Mouse (Mus musculus): ENCODE results near the gene Grrp1. TPM values are rescaled to one million over a fixed set of nuclear protein-coding genes. Genes with fewer than 3 reads are reported as not detected.
"Not testable (repeated sequence)": the region's sequence is repeated elsewhere in the genome, so short reads cannot be mapped to it uniquely, and the experiment has no call there.

Grrp1 gene
- 10.4 and 11.3 TPM in 2 replicates for polyA plus RNA-seq (2015; fragmentation: Nextera tagmentation; extraction: Ambion mirVana)

DNA sequence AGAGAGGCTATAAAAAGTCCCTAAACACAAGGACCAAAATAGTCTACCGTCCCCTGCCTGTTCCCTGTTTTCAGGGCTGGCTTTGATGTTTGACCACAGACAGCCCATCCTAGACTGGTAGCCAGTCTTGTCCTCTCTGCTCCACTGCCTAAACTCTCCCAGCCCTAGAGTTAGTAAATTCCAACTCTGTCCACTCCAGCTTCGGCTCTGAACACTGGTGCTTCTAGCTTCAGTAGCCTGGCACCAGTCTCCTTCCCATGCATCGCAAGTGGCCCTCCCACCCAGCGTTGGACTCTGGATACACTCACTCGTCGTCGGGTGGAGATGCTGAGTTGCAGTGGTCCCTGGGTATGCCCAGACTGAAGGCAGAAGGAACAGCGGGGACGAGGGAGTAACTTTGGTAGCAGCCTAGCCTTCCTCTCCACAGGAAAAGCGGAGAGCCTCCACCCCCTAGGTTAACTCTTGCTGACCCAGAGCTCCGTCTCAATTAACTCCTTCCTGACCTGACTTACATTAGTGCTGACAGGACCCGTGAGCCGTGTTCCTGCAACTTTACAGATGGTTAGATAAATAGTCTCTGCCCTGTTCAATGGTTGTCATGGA lies at the start of gene Grrp1:
Gene Grrp1 (minus strand): TSS at position 385 of the 603 bp plus-strand sequence.
- 2% methylated on average over 13 of the region's 13 CpGs for WGBS
- peak within 1 kb of the TSS; percentile 83 for H3K4me2 ChIP-seq
- no peaks in the 10 kb centered on the region for H3K36me3 ChIP-seq
- H3K4me1 ChIP-seq (replicated peaks), result peaks cover 81% of the 10 kb centered on the region
- H3K9ac ChIP-seq, result peak within 1 kb of the TSS; percentile 50
- peak within 1 kb of the TSS; percentile 23; the same call in 1 of the 2 replicates for H3K27ac ChIP-seq (replicated peaks)
- H3K9me3 ChIP-seq, result no peaks in the 10 kb centered on the region
- H3K27me3 ChIP-seq, result peaks cover 70% of the 10 kb centered on the region
- no peak for ATAC-seq (ENCODE audit: low read depth)
- H3K4me3 ChIP-seq, result peak within 1 kb of the TSS; percentile 57

DNA sequence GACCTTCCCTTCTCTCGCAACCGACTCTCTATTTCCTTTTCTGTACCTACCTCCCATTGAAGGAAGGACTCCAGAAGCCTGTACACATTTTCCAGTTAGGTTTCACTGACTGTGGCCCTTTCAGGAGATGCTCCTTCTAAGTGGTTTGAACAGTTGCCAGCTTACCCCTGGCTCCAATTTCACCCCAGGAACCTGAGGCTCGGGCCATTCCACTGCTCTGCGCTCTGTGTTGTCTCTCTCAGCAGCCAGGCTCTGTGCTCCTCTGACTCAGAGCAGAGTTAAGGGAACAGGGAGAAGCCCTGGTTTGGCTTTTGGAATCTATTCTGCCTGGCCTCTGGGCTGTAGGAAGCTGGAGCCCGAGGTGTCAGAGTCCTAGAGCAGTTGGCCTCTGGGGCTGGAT lies 48.2 kb upstream of the Grrp1 start:
- Histone ChIP-seq H3K4me2 (no peak overlapping the region), H3K4me1 (replicated peaks) (peaks cover under 1% of the 10 kb centered on the region; the same call in 1 of the 2 replicates), H3K36me3 (no peaks in the 10 kb centered on the region), H3K4me3 (no peak overlapping the region), H3K27ac (replicated peaks) (no peak overlapping the region), H3K9ac (no peak overlapping the region), H3K27me3 (no peaks in the 10 kb centered on the region), H3K9me3 (no peaks in the 10 kb centered on the region)
- ATAC-seq (ENCODE audit: low read depth), result no peak
- 88% methylated on average over 5 of the region's 5 CpGs for WGBS

DNA sequence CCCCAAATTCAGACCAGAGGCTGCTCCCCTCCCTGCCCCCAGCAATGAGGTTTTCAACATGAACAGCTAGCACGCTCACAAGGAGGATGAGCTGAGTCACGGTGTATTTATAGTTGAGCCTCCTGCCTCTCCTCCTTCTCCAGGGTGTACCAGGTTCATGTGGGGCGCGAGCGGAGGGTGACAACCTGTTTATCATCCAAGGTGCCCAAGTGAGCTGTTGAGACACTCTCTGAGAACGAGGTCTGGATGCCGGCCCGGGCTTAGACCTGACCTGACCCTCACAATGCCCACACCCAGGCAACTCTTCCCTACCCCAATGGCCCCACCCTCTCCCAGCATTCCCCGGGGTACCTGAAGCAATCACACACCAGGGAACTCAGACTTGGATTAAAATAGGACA lies 46.4 kb upstream of the Grrp1 start:
- Histone ChIP-seq H3K27ac (replicated peaks) (no peak overlapping the region), H3K4me2 (no peak overlapping the region), H3K27me3 (no peaks in the 10 kb centered on the region), H3K4me1 (replicated peaks) (no peaks in the 10 kb centered on the region), H3K4me3 (no peak overlapping the region), H3K9me3 (no peaks in the 10 kb centered on the region), H3K36me3 (no peaks in the 10 kb centered on the region), H3K9ac (no peak overlapping the region)
- 84% methylated on average over 9 of the region's 9 CpGs for WGBS
- no peak for ATAC-seq (ENCODE audit: low read depth)

DNA sequence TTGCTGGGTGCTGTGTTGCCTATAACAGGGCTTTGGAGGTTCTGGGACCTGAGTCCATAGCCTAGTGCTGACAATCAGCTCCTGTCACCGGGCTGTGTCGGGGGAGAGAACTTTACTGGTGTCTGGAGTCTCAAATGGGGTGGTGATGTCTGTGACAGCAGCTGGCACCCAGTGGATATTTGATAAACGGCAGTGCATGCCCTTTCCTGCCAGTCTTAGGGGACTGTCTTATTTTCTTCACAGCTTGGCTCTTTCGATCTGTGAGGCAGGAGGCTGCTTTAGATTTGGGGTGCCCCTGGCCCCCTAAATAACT lies 45.5 kb upstream of the Grrp1 start:
- ATAC-seq (ENCODE audit: low read depth), result no peak
- H3K36me3 ChIP-seq, result no peaks in the 10 kb centered on the region
- 69% methylated on average over 4 of the region's 4 CpGs for WGBS

DNA sequence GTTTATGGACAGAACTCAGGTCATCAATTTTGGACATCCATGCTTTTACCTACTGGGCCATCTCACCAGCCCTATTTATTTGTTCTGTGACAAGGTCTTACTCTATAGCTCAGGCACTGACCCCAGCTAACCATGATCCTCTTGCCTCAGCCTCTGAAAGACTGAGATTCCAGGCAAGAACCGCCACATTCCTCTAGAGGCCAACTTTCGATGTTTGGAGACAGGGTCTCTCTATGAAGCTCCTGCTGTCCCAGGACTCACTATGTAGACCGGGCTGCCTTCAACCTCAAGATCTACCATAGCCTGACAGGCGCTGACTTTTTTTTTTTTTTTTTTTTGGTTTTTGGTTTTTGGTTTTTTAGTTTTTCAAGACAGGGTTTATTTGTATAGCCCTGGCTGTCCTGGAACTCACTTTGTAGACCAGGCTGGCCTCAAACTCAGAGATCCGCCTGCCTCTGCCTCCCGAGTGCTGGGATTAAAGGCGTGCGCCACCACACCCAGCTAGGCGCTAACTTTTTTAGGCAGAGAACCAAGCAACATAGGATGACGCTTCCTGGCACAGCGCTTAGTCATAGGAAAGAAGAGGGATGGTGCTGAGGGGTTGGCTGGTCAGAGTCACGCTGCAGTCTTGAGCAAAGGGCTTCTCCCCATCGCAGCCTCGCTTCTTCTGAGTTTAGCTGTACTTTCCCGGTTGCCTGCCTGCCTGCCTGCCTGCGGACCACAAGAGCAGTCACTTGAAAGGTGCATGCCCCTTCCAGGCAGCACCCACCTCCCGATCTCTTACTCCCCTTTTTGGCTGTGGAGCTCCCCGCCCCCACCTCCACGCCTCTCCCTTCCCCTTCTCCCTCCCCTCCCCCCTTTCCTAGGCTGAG lies 45.0 kb upstream of the Grrp1 start:
- H3K4me1 ChIP-seq (replicated peaks), result no peaks in the 10 kb centered on the region
- H3K4me3 ChIP-seq, result no peak overlapping the region
- no peak overlapping the region for H3K27ac ChIP-seq (replicated peaks)
- no peak overlapping the region for H3K4me2 ChIP-seq
- ATAC-seq (ENCODE audit: low read depth), result no peak
- no peaks in the 10 kb centered on the region for H3K9me3 ChIP-seq
- no peaks in the 10 kb centered on the region for H3K36me3 ChIP-seq
- no peak overlapping the region for H3K9ac ChIP-seq
- WGBS, result 75% methylated on average over 19 of the region's 19 CpGs
- H3K27me3 ChIP-seq, result peaks cover 4% of the 10 kb centered on the region; the same call in 1 of the 2 replicates

More for the DNA sequence above, 45.5 kb upstream of the Grrp1 start:
- Histone ChIP-seq H3K9ac (no peak overlapping the region), H3K4me3 (no peak overlapping the region), H3K27ac (replicated peaks) (no peak overlapping the region), H3K27me3 (no peaks in the 10 kb centered on the region), H3K9me3 (no peaks in the 10 kb centered on the region), H3K4me1 (replicated peaks) (no peaks in the 10 kb centered on the region), H3K4me2 (no peak overlapping the region)

DNA sequence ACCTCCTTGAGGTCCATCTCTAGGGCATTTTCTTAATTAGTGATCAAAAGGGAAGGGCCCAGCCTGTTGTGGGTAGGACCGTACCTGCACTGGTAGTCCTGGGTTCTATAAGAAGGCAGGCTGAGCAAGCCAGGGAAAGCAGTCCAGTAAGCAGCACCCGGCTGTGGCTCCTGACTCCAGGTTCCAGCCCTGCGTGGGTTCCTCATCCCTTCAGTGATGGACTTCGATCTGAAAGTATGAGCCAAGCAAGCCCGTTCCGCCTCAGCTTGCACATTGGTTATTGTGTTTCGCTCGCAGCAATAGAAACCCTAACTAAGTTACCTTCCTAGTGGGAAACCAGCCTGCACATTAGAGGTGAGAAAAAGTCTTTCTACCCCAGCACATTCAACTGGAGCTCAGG lies 43.5 kb upstream of the Grrp1 start:
- Histone ChIP-seq H3K36me3 (no peaks in the 10 kb centered on the region), H3K4me3 (no peak overlapping the region), H3K9ac (no peak overlapping the region), H3K4me1 (replicated peaks) (no peaks in the 10 kb centered on the region), H3K27ac (replicated peaks) (no peak overlapping the region), H3K4me2 (no peak overlapping the region), H3K27me3 (peaks cover 16% of the 10 kb centered on the region), H3K9me3 (no peaks in the 10 kb centered on the region)
- ATAC-seq (ENCODE audit: low read depth), result no peak
- WGBS, result 83% methylated on average over 8 of the region's 8 CpGs

DNA sequence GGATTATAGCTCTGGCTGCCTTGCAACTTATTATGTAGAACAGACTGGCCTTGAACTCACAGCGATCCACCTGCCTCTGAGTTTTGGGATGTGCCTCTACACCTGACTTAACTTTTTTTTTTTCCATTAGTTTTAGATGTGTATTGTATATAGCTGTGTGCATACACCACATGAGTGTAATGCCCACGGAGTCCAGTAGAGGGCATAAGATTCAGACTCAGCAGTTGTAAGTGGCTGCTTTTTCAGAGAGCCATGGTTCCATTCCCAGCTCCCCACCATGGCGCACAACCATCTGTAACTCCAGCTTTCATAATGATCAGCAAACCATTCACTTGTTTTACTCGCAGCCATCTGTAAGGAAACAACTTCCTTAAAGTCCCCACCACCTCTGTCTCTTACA lies 42.6 kb upstream of the Grrp1 start:
- no peak overlapping the region for H3K9ac ChIP-seq
- 91% methylated on average over 4 of the region's 4 CpGs for WGBS
- H3K9me3 ChIP-seq, result no peaks in the 10 kb centered on the region
- H3K4me3 ChIP-seq, result no peak overlapping the region
- no peak overlapping the region for H3K27ac ChIP-seq (replicated peaks)
- ATAC-seq (ENCODE audit: low read depth), result no peak
- H3K27me3 ChIP-seq, result peaks cover 16% of the 10 kb centered on the region
- no peaks in the 10 kb centered on the region for H3K36me3 ChIP-seq
- H3K4me1 ChIP-seq (replicated peaks), result no peaks in the 10 kb centered on the region
- no peak overlapping the region for H3K4me2 ChIP-seq

DNA sequence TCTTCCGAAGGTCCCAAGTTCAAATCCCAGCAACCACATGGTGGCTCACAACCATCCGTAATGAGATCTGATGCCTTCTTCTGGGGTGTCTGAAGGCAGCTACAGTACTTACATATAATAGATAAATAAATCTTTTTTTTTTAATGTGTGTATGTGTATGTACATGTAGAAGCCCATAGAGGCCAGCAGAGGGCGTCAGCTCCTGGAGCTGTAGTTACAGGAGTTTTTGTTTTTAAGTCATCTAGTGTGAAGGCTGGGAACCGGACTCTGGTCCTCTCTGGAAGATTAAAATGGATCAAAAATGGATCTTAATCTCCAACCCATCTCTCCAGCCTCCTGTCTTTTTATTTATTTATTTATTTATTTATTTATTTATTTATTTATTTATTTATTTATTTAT lies 42.2 kb upstream of the Grrp1 start:
- not testable (repeated sequence) for H3K36me3 ChIP-seq; ATAC-seq (ENCODE audit: low read depth); H3K27ac ChIP-seq (replicated peaks); H3K9me3 ChIP-seq; H3K4me3 ChIP-seq; H3K4me2 ChIP-seq; H3K9ac ChIP-seq; H3K4me1 ChIP-seq (replicated peaks)
- peaks cover 16% of the 10 kb centered on the region for H3K27me3 ChIP-seq
- WGBS, result 89% methylated on average over 4 of the region's 4 CpGs

DNA sequence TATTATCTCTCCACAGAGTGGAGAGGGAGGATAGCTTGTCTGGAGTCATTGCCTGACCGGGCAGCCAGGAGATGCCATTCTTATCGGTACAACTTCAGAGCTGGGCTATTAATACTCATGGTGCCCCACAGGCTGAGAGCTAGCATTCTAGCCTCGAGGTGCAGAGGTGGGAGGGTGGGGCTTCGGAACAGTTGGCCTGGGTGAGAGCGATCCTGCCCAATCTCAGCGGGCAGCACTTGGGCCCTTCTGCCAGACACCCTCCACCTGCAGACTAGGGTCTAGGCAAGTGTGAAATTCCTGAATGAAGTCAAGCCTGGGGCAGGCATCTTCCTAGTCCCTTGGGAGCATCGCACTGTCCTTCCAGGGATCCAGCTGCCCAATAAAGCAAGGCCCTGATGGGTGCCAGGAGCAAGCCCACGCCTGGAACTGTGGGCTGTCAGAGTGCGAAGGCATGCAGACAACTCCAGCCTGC lies 39.8 kb upstream of the Grrp1 start:
- 69% methylated on average over 9 of the region's 9 CpGs for WGBS
- Histone ChIP-seq H3K9me3 (no peaks in the 10 kb centered on the region), H3K9ac (no peak overlapping the region), H3K4me2 (no peak overlapping the region), H3K27ac (replicated peaks) (no peak overlapping the region), H3K4me3 (no peak overlapping the region), H3K36me3 (no peaks in the 10 kb centered on the region), H3K4me1 (replicated peaks) (peaks cover 8% of the 10 kb centered on the region), H3K27me3 (peaks cover 16% of the 10 kb centered on the region)
- no peak for ATAC-seq (ENCODE audit: low read depth)

DNA sequence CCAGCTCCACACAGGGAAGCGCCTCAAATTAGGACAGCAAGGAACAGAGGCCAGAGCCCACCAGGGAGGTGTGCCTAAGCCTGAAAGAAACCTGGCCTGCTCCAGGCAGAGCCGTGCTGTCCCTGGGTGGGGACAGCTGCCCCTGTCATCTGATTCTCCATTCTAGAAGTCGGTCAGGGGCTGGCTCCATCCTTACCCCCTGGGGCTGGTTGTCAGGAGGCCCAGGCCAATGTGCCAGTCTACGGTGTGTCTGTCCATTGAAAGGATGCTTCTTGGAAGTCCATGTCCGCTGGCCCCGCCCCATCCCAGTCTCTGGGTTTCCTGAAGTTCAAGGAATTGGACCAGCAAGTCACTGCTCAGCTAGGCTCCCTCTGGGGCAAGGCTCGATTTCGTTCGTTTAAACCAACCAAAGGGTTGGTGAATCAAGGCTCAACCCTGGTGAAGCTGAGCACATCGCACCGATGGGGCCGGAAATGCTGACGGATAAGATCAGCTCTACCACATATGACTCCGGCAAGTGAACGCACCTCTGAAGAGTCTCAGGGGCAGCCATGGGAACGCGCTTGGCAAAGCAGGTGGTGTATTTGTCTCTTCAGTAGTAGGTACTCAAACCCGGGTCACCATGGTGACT lies 39.3 kb upstream of the Grrp1 start:
- Histone ChIP-seq H3K36me3 (no peaks in the 10 kb centered on the region), H3K27me3 (peaks cover 16% of the 10 kb centered on the region), H3K4me2 (no peak overlapping the region), H3K4me1 (replicated peaks) (peaks cover 13% of the 10 kb centered on the region), H3K9me3 (no peaks in the 10 kb centered on the region), H3K27ac (replicated peaks) (no peak overlapping the region), H3K9ac (no peak overlapping the region; the same call in 1 of the 2 replicates), H3K4me3 (no peak overlapping the region)
- WGBS, result 75% methylated on average over 18 of the region's 18 CpGs
- 0 out of 2 replicates have a peak, but pooled peaks have one; percentile 6 for ATAC-seq (ENCODE audit: low read depth)

DNA sequence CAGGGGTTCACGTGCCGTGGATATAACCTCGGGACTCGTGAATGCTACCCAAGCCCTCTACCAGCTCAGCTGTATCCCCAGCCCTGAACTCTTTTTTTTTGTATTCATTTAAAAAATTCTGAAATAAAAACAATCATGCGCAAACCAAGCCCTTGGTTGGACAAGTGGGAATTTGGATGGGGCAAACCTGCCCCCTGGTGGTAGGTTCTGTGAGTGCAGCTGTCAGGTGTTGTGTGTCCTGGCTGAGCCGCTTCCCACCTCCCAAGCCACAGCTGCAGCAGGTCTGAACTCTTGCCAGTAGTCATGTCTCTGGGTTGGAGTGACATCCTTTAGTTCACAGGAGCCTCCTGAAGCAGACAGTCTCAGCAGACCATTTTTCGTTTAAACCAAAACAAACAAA lies 38.2 kb upstream of the Grrp1 start:
- Histone ChIP-seq H3K4me2 (no peak overlapping the region), H3K4me3 (no peak overlapping the region), H3K9me3 (no peaks in the 10 kb centered on the region), H3K4me1 (replicated peaks) (peaks cover 16% of the 10 kb centered on the region), H3K36me3 (no peaks in the 10 kb centered on the region), H3K27ac (replicated peaks) (no peak overlapping the region), H3K27me3 (peaks cover 16% of the 10 kb centered on the region), H3K9ac (no peak overlapping the region)
- WGBS, result 28% methylated on average over 7 of the region's 7 CpGs
- no peak for ATAC-seq (ENCODE audit: low read depth)

Measured in neural tube, embryonic 13.5 days (tissue).